Mouse (Mus musculus): Measurements from ENCODE around the gene Gm3739.
"Not testable (repeated sequence)": the region's sequence is repeated elsewhere in the genome, so short reads cannot be mapped to it uniquely, and the experiment has no call there.

GRCm38 (mm10) chr14:7315093-7315492 lies 244 bp upstream of the Gm3739 start:
- TF ChIP-seq CTCF (IDR thresholded peaks at IDR 0.05; ENCODE audit: extremely low read depth, insufficient read length, insufficient replicate concordance, low read depth, low read length); POLR2A (IDR thresholded peaks at IDR 0.05; ENCODE audit: low read depth, low read length): not testable (repeated sequence)
